Mouse (Mus musculus): ENCODE measurements at regions not wholly inside any gene's neighbourhood (a gene's known extent, or its start where the extent isn't known, plus 50 kb on each side); places are given as distances from the start of the nearest gene placed in this dataset.

- Histone ChIP-seq H3K9ac (no peak overlapping the region), H3K27me3 (no peaks in the 10 kb centered on the region), H3K9me3 (replicated peaks) (no peaks in the 10 kb centered on the region), H3K4me3 (no peak overlapping the region), H3K27ac (no peak overlapping the region), H3K4me2 (no peak overlapping the region), H3K36me3 (no peaks in the 10 kb centered on the region), H3K4me1 (replicated peaks) (no peaks in the 10 kb centered on the region)
- WGBS = 50% methylated on average over 8 of the region's 8 CpGs
- no peak for ATAC-seq (replicated peaks; ENCODE audit: insufficient number of reproducible peaks, insufficient read depth, low FRiP score, low read depth)
Observed at GRCm38 (mm10) chr2:75481863-75482262, 177.2 kb upstream of the Hnrnpa3 start.

GRCm38 (mm10) chr2:75482484-75482883 is 176.6 kb upstream of the Hnrnpa3 start:
- Histone ChIP-seq H3K27ac (no peak overlapping the region), H3K4me3 (no peak overlapping the region), H3K9me3 (replicated peaks) (no peaks in the 10 kb centered on the region), H3K27me3 (no peaks in the 10 kb centered on the region), H3K9ac (no peak overlapping the region), H3K4me1 (replicated peaks) (no peaks in the 10 kb centered on the region), H3K36me3 (no peaks in the 10 kb centered on the region), H3K4me2 (no peak overlapping the region)
- ATAC-seq (replicated peaks; ENCODE audit: insufficient number of reproducible peaks, insufficient read depth, low FRiP score, low read depth) = no peak
- WGBS = 55% methylated on average over 2 of the region's 2 CpGs

GRCm38 (mm10) chr2:75484951-75485350 is 174.1 kb upstream of the Hnrnpa3 start:
- H3K4me3 ChIP-seq = no peak overlapping the region
- H3K9ac ChIP-seq = no peak overlapping the region
- H3K4me1 ChIP-seq (replicated peaks) = no peaks in the 10 kb centered on the region
- H3K36me3 ChIP-seq = no peaks in the 10 kb centered on the region
- ATAC-seq (replicated peaks; ENCODE audit: insufficient number of reproducible peaks, insufficient read depth, low FRiP score, low read depth) = no peak
- no peaks in the 10 kb centered on the region for H3K9me3 ChIP-seq (replicated peaks)
- no peak overlapping the region for H3K4me2 ChIP-seq
- WGBS = 41% methylated on average over 10 of the region's 10 CpGs
- no peaks in the 10 kb centered on the region for H3K27me3 ChIP-seq
- no peak overlapping the region for H3K27ac ChIP-seq

- H3K9ac ChIP-seq = no peak overlapping the region
- WGBS = 79% methylated on average over 1 of the region's 1 CpGs
- H3K36me3 ChIP-seq = no peaks in the 10 kb centered on the region
- H3K4me3 ChIP-seq = no peak overlapping the region
- no peak overlapping the region for H3K4me2 ChIP-seq
- ATAC-seq (replicated peaks; ENCODE audit: insufficient number of reproducible peaks, insufficient read depth, low FRiP score, low read depth) = no peak
- no peak overlapping the region for H3K27ac ChIP-seq
- no peaks in the 10 kb centered on the region for H3K27me3 ChIP-seq
- no peaks in the 10 kb centered on the region for H3K9me3 ChIP-seq (replicated peaks)
- H3K4me1 ChIP-seq (replicated peaks) = peaks cover 3% of the 10 kb centered on the region; the same call in 1 of the 2 replicates
Observed at GRCm38 (mm10) chr2:75491150-75491549, 167.9 kb upstream of the Hnrnpa3 start.

- Histone ChIP-seq H3K4me1 (replicated peaks) (peaks cover 3% of the 10 kb centered on the region; the same call in 1 of the 2 replicates), H3K9me3 (replicated peaks) (no peaks in the 10 kb centered on the region), H3K27me3 (no peaks in the 10 kb centered on the region), H3K9ac (no peak overlapping the region), H3K4me3 (no peak overlapping the region), H3K27ac (no peak overlapping the region), H3K36me3 (no peaks in the 10 kb centered on the region), H3K4me2 (no peak overlapping the region)
- no peak for ATAC-seq (replicated peaks; ENCODE audit: insufficient number of reproducible peaks, insufficient read depth, low FRiP score, low read depth)
- WGBS = 40% methylated on average over 3 of the region's 3 CpGs
Observed at GRCm38 (mm10) chr2:75491789-75492500, 167.1 kb upstream of the Hnrnpa3 start.

GRCm38 (mm10) chr2:75492501-75492898 is 166.6 kb upstream of the Hnrnpa3 start:
- no peak overlapping the region for H3K4me2 ChIP-seq

GRCm38 (mm10) chr2:75496606-75497240 is 162.3 kb upstream of the Hnrnpa3 start:
- 73% methylated on average over 5 of the region's 5 CpGs for WGBS

More at GRCm38 (mm10) chr2:75492501-75492898, 166.6 kb upstream of the Hnrnpa3 start:
- Histone ChIP-seq H3K9ac (no peak overlapping the region), H3K27ac (no peak overlapping the region), H3K4me1 (replicated peaks) (peaks cover 3% of the 10 kb centered on the region; the same call in 1 of the 2 replicates), H3K4me3 (no peak overlapping the region), H3K27me3 (no peaks in the 10 kb centered on the region), H3K9me3 (replicated peaks) (no peaks in the 10 kb centered on the region), H3K36me3 (no peaks in the 10 kb centered on the region)
- ATAC-seq (replicated peaks; ENCODE audit: insufficient number of reproducible peaks, insufficient read depth, low FRiP score, low read depth) = no peak
- WGBS = 68% methylated on average over 4 of the region's 4 CpGs

GRCm38 (mm10) chr2:75510223-75510622 is 148.8 kb upstream of the Hnrnpa3 start:
- Histone ChIP-seq H3K36me3 (no peaks in the 10 kb centered on the region), H3K4me1 (replicated peaks) (no peaks in the 10 kb centered on the region), H3K27me3 (no peaks in the 10 kb centered on the region), H3K27ac (no peak overlapping the region), H3K4me2 (no peak overlapping the region), H3K4me3 (no peak overlapping the region), H3K9me3 (replicated peaks) (no peaks in the 10 kb centered on the region), H3K9ac (no peak overlapping the region)
- 78% methylated on average over 4 of the region's 4 CpGs for WGBS
- no peak for ATAC-seq (replicated peaks; ENCODE audit: insufficient number of reproducible peaks, insufficient read depth, low FRiP score, low read depth)

More at GRCm38 (mm10) chr2:75496606-75497240, 162.3 kb upstream of the Hnrnpa3 start:
- Histone ChIP-seq H3K4me2 (no peak overlapping the region), H3K9me3 (replicated peaks) (no peaks in the 10 kb centered on the region), H3K27ac (no peak overlapping the region), H3K4me3 (no peak overlapping the region), H3K27me3 (no peaks in the 10 kb centered on the region), H3K4me1 (replicated peaks) (peaks cover 3% of the 10 kb centered on the region; the same call in 1 of the 2 replicates), H3K36me3 (no peaks in the 10 kb centered on the region), H3K9ac (no peak overlapping the region)
- no peak for ATAC-seq (replicated peaks; ENCODE audit: insufficient number of reproducible peaks, insufficient read depth, low FRiP score, low read depth)

- WGBS = 70% methylated on average over 8 of the region's 8 CpGs
- no peak overlapping the region for H3K27ac ChIP-seq
- H3K36me3 ChIP-seq = no peaks in the 10 kb centered on the region
- no peaks in the 10 kb centered on the region for H3K9me3 ChIP-seq (replicated peaks)
- ATAC-seq (replicated peaks; ENCODE audit: insufficient number of reproducible peaks, insufficient read depth, low FRiP score, low read depth) = no peak
- H3K4me3 ChIP-seq = no peak overlapping the region
- no peaks in the 10 kb centered on the region for H3K4me1 ChIP-seq (replicated peaks)
- H3K9ac ChIP-seq = no peak overlapping the region
- no peaks in the 10 kb centered on the region for H3K27me3 ChIP-seq
- no peak overlapping the region for H3K4me2 ChIP-seq
Observed at GRCm38 (mm10) chr2:75512422-75513170, 146.5 kb upstream of the Hnrnpa3 start.

GRCm38 (mm10) chr2:75514171-75514570 is 144.9 kb upstream of the Hnrnpa3 start:
- no peaks in the 10 kb centered on the region for H3K9me3 ChIP-seq (replicated peaks)
- no peak overlapping the region for H3K4me3 ChIP-seq
- no peak overlapping the region for H3K9ac ChIP-seq
- no peaks in the 10 kb centered on the region for H3K36me3 ChIP-seq
- H3K4me1 ChIP-seq (replicated peaks) = no peaks in the 10 kb centered on the region
- no peak overlapping the region for H3K4me2 ChIP-seq
- ATAC-seq (replicated peaks; ENCODE audit: insufficient number of reproducible peaks, insufficient read depth, low FRiP score, low read depth) = no peak
- no peaks in the 10 kb centered on the region for H3K27me3 ChIP-seq
- 29% methylated on average over 6 of the region's 6 CpGs for WGBS
- H3K27ac ChIP-seq = no peak overlapping the region

- no peak for ATAC-seq (replicated peaks; ENCODE audit: insufficient number of reproducible peaks, insufficient read depth, low FRiP score, low read depth)
- H3K27me3 ChIP-seq = no peaks in the 10 kb centered on the region
- no peak overlapping the region for H3K27ac ChIP-seq
- WGBS = 74% methylated on average over 11 of the region's 11 CpGs
- no peaks in the 10 kb centered on the region for H3K9me3 ChIP-seq (replicated peaks)
- no peak overlapping the region for H3K4me3 ChIP-seq
- H3K4me2 ChIP-seq = no peak overlapping the region
- H3K4me1 ChIP-seq (replicated peaks) = no peaks in the 10 kb centered on the region
- no peaks in the 10 kb centered on the region for H3K36me3 ChIP-seq
- no peak overlapping the region for H3K9ac ChIP-seq
Observed at GRCm38 (mm10) chr2:75516223-75516622, 142.8 kb upstream of the Hnrnpa3 start.
